Mouse (Mus musculus) liver, embryonic 14.5 days (tissue): ENCODE results near the gene Tmem40.

Experiments used
- CTCF ChIP-seq: IDR thresholded peaks from 2 replicates; pipeline ENCODE4 v1.5.1; 2016; ENCODE audit warnings: antibody characterized with exemption, low read depth, control low read depth
- EP300 ChIP-seq: IDR thresholded peaks from 2 replicates; pipeline ENCODE4 v1.6.1; 2016; ENCODE audit warnings: antibody characterized with exemption, low read depth

- TF ChIP-seq CTCF (no peak), EP300 (no peak)
These were observed 74.5 kb downstream of the Tmem40 start for GRCm38 (mm10) chr6:115687753-115688152.
